Mouse (Mus musculus): ENCODE results near the gene Igsf23. TPM values are rescaled to one million over a fixed set of nuclear protein-coding genes. Genes with fewer than 3 reads are reported as not detected.

The Igsf23 gene
- total and polyA plus RNA-seq, 3 experiments: 1.9 to 8.6 (median 2.9) TPM

GRCm38 (mm10) chr7:19925376-19925775 lies 25.2 kb downstream of the Igsf23 start:
- no peak for DNase-seq
- Histone ChIP-seq H3K36me3 (ENCODE audit: control insufficient read depth, insufficient read depth, low read length) (no peaks in the 10 kb centered on the region), H3K27me3 (ENCODE audit: control insufficient read depth, insufficient read depth, low read length) (no peaks in the 10 kb centered on the region), H3K27ac (peak overlapping the region; percentile 2; the same call in 1 of the 2 replicates), H3K4me3 (no peak overlapping the region), H3K4me1 (ENCODE audit: control insufficient read depth, insufficient read depth, low read length) (peaks cover 10% of the 10 kb centered on the region), H3K79me2 (replicated peaks; ENCODE audit: control insufficient read depth, insufficient read depth, low read length) (no peaks in the 10 kb centered on the region), H3K9ac (ENCODE audit: low read depth, low read length) (no peak overlapping the region)
- intact Hi-C loops (cut with DNase I): no loop called here
- no peak for TF ChIP-seq POLR2A (IDR thresholded peaks at IDR 0.05; ENCODE audit: insufficient read depth, low read depth, low read length)
- no peak for TF ChIP-seq EP300 (IDR thresholded peaks at IDR 0.05; ENCODE audit: insufficient read depth, low read depth, low read length)
- TF ChIP-seq CTCF (IDR thresholded peaks at IDR 0.05): no peak
- WGBS: 79% methylated on average over 1 of the region's 1 CpGs

- WGBS: 38% methylated on average over 11 of the region's 15 CpGs
- H3K4me3 ChIP-seq: no peak overlapping the region
- intact Hi-C loops (cut with DNase I): no loop called here
- DNase-seq: no peak
- H3K79me2 ChIP-seq (replicated peaks; ENCODE audit: control insufficient read depth, insufficient read depth, low read length): 0 out of 2 replicates have a peak, but pooled peaks cover 1% of the 10 kb centered on the region
- no peaks in the 10 kb centered on the region; the same call in 1 of the 2 replicates for H3K36me3 ChIP-seq (ENCODE audit: control insufficient read depth, insufficient read depth, low read length)
- no peaks in the 10 kb centered on the region for H3K27me3 ChIP-seq (ENCODE audit: control insufficient read depth, insufficient read depth, low read length)
- TF ChIP-seq EP300 (IDR thresholded peaks at IDR 0.05; ENCODE audit: insufficient read depth, low read depth, low read length): no peak
- no peak for TF ChIP-seq CTCF (IDR thresholded peaks at IDR 0.05)
- TF ChIP-seq POLR2A (IDR thresholded peaks at IDR 0.05; ENCODE audit: insufficient read depth, low read depth, low read length): no peak
- no peak overlapping the region for H3K9ac ChIP-seq (ENCODE audit: low read depth, low read length)
- H3K4me1 ChIP-seq (ENCODE audit: control insufficient read depth, insufficient read depth, low read length): peaks cover 12% of the 10 kb centered on the region
- H3K27ac ChIP-seq: no peak overlapping the region
Observed at GRCm38 (mm10) chr7:19923797-19924196, 26.8 kb downstream of the Igsf23 start.

DNA sequence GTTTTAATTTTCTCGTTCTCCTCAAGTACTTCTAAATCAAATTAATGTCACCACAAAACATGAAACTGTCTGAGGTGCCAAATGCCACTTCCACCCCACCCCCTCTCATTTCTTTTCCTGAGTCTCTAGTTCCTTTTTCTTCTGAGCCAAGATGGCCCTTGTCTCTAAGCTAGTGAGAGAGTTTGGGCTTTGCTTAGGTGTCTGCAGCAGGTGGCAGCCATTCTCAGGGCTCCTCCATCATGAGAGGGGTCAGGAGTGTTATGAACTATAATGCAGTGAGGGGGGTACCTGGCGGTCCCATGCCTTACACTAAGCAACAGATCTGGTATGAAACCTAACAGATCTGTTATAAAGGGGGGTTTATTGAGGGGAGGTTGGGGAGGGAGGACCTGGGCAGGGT lies 27.2 kb downstream of the Igsf23 start:
- peaks cover 11% of the 10 kb centered on the region for H3K4me1 ChIP-seq (ENCODE audit: control insufficient read depth, insufficient read depth, low read length)
- H3K27ac ChIP-seq: no peak overlapping the region
- no peak for DNase-seq
- H3K27me3 ChIP-seq (ENCODE audit: control insufficient read depth, insufficient read depth, low read length): no peaks in the 10 kb centered on the region
- intact Hi-C loops (cut with DNase I): no loop called here
- H3K4me3 ChIP-seq: no peak overlapping the region
- 0 out of 2 replicates have a peak, but pooled peaks cover 1% of the 10 kb centered on the region for H3K79me2 ChIP-seq (replicated peaks; ENCODE audit: control insufficient read depth, insufficient read depth, low read length)
- 59% methylated on average over 2 of the region's 2 CpGs for WGBS
- H3K36me3 ChIP-seq (ENCODE audit: control insufficient read depth, insufficient read depth, low read length): no peaks in the 10 kb centered on the region; the same call in 1 of the 2 replicates
- H3K9ac ChIP-seq (ENCODE audit: low read depth, low read length): no peak overlapping the region
- TF ChIP-seq POLR2A (IDR thresholded peaks at IDR 0.05; ENCODE audit: insufficient read depth, low read depth, low read length) (no peak), CTCF (IDR thresholded peaks at IDR 0.05) (no peak), EP300 (IDR thresholded peaks at IDR 0.05; ENCODE audit: insufficient read depth, low read depth, low read length) (no peak)

DNA sequence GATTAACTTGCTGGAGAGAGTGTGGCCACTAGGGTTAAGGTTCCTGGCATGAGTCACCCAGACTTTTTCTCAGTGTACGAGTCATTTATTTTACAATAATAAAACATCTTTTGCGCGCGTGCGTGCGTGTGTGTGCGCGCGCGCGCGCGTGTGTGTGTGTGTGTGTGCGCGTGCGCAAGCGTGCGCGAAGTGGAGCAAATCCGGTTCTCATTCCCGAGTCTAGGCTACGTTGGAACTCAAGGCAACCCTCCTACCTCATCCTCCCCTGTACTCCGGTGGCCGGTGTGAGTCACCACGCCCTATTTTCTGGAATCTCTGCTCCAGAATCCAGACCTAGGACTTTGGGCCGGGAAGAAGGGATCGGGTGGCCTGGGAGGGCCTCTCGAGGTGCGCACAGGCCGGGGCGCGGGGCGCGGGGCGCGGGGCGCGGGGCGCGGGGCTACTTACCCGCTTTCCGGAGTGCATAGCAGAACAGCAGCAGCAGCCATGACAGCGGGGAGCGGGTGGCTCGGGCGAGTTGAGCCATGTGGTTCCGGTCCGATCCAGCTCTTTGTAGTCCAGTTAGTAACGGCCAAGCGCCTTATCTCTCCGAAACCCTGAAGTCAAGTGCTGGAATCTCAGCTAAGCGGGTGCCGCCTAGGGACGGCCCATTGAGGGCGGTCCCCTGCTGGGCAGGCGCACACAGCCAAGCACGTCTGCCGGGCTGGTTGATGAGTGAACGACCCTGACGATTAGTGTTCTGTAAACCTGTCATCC lies 29.9 kb downstream of the Igsf23 start, which contains the start of gene Pvr:
Gene Pvr (minus strand): TSS at position 655 of the 756 bp plus-strand sequence.
- H3K36me3 ChIP-seq (ENCODE audit: control insufficient read depth, insufficient read depth, low read length): no peaks in the 10 kb centered on the region; the same call in 1 of the 2 replicates
- H3K4me3 ChIP-seq: peak within 1 kb of the TSS; percentile 79
- peak within 1 kb of the TSS; percentile 82 for H3K27ac ChIP-seq
- TF ChIP-seq EP300 (IDR thresholded peaks at IDR 0.05; ENCODE audit: insufficient read depth, low read depth, low read length): peak; percentile 44; the same call in 1 of the 2 replicates
- peak; percentile 54 for TF ChIP-seq CTCF (IDR thresholded peaks at IDR 0.05)
- TF ChIP-seq POLR2A (IDR thresholded peaks at IDR 0.05; ENCODE audit: insufficient read depth, low read depth, low read length): peak; percentile 81
- intact Hi-C loops (cut with DNase I): loop anchor here (2.0 kb wide), 1 partner anchor 14 kb away; no protein-coding TSS in a partner anchor
- peaks cover 5% of the 10 kb centered on the region for H3K4me1 ChIP-seq (ENCODE audit: control insufficient read depth, insufficient read depth, low read length)
- no peaks in the 10 kb centered on the region for H3K27me3 ChIP-seq (ENCODE audit: control insufficient read depth, insufficient read depth, low read length)
- peak within 1 kb of the TSS; percentile 72 for H3K9ac ChIP-seq (ENCODE audit: low read depth, low read length)
- H3K79me2 ChIP-seq (replicated peaks; ENCODE audit: control insufficient read depth, insufficient read depth, low read length): 0 out of 2 replicates have a peak, but pooled peaks cover 1% of the 10 kb centered on the region
- peak; percentile 84 to 90 for DNase-seq
- WGBS: under 1% methylated on average over 60 of the region's 60 CpGs

DNA sequence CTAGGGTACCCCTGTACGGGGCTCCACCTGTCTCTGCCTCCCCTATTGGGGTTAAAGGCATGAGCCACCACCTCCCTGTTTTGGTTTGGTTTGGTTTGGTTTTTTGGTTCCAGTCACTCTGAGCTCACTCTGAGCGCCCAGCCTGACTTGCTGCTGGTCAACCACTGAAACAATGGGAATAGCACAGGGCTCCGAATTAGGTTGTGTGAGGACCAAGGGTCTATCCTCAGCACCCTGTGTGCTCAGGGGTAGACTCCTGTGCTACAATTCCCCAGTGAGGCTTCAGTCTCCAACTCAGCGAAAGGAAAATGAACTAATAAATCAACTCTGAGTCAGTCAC lies 30.4 kb downstream of the Igsf23 start:
- 0 out of 2 replicates have a peak, but pooled peaks cover 1% of the 10 kb centered on the region for H3K79me2 ChIP-seq (replicated peaks; ENCODE audit: control insufficient read depth, insufficient read depth, low read length)
- 20% methylated on average over 4 of the region's 4 CpGs for WGBS
- peak overlapping the region; percentile 64 for H3K9ac ChIP-seq (ENCODE audit: low read depth, low read length)
- H3K36me3 ChIP-seq (ENCODE audit: control insufficient read depth, insufficient read depth, low read length): no peaks in the 10 kb centered on the region; the same call in 1 of the 2 replicates
- no peaks in the 10 kb centered on the region for H3K27me3 ChIP-seq (ENCODE audit: control insufficient read depth, insufficient read depth, low read length)
- H3K4me3 ChIP-seq: peak overlapping the region; percentile 79
- peaks cover 2% of the 10 kb centered on the region for H3K4me1 ChIP-seq (ENCODE audit: control insufficient read depth, insufficient read depth, low read length)
- H3K27ac ChIP-seq: peak overlapping the region; percentile 82
- DNase-seq: no peak
- intact Hi-C loops (cut with DNase I): loop anchor here (2.0 kb wide), 1 partner anchor 15 kb away; no protein-coding TSS in a partner anchor
- no peak for TF ChIP-seq CTCF (IDR thresholded peaks at IDR 0.05)
- TF ChIP-seq POLR2A (IDR thresholded peaks at IDR 0.05; ENCODE audit: insufficient read depth, low read depth, low read length): no peak
- TF ChIP-seq EP300 (IDR thresholded peaks at IDR 0.05; ENCODE audit: insufficient read depth, low read depth, low read length): no peak

- Histone ChIP-seq H3K4me3 (no peak overlapping the region), H3K27ac (no peak overlapping the region), H3K79me2 (replicated peaks; ENCODE audit: control insufficient read depth, insufficient read depth, low read length) (no peaks in the 10 kb centered on the region), H3K4me1 (ENCODE audit: control insufficient read depth, insufficient read depth, low read length) (no peaks in the 10 kb centered on the region; the same call in 1 of the 2 replicates), H3K27me3 (ENCODE audit: control insufficient read depth, insufficient read depth, low read length) (no peaks in the 10 kb centered on the region), H3K36me3 (ENCODE audit: control insufficient read depth, insufficient read depth, low read length) (no peaks in the 10 kb centered on the region), H3K9ac (ENCODE audit: low read depth, low read length) (no peak overlapping the region)
- DNase-seq: no peak
- intact Hi-C loops (cut with DNase I): no loop called here
- 73% methylated on average over 7 of the region's 7 CpGs for WGBS
- TF ChIP-seq POLR2A (IDR thresholded peaks at IDR 0.05; ENCODE audit: insufficient read depth, low read depth, low read length) (no peak), EP300 (IDR thresholded peaks at IDR 0.05; ENCODE audit: insufficient read depth, low read depth, low read length) (no peak), CTCF (IDR thresholded peaks at IDR 0.05) (no peak)
Observed at GRCm38 (mm10) chr7:19914558-19914957, 36.0 kb downstream of the Igsf23 start.
